Mouse (Mus musculus) midbrain, embryonic 14.5 days (tissue): Measurements from ENCODE around the gene Cadps. TPM values are rescaled to one million over a fixed set of nuclear protein-coding genes. Genes with fewer than 3 reads are reported as not detected.

Experiments
- ATAC-seq: fragments of 200-750 bp; cut with Nextera tagmentation; 2 replicates; pipeline ENCODE4 v1.8.0; 2017; ENCODE audit warnings: moderate number of reproducible peaks, moderate library complexity; ENCODE audit not compliant: low FRiP score, low TSS enrichment
- DNase-seq: peaks from one replicate; pipeline ENCODE4 v3.0.0-alpha.2; 2015
- H3K27ac ChIP-seq: fragments of 300-500 bp; sonication (generic); replicated peaks from 2 replicates; pipeline ENCODE4 v1.5.1; 2014; ENCODE audit warnings: mild to moderate bottlenecking, low read depth, low read length, moderate library complexity
- H3K27me3 ChIP-seq: fragments of 300-500 bp; sonication (generic); 2 replicates; pipeline ENCODE4 v1.6.1; 2014; ENCODE audit warnings: low read length, control low read depth, mixed read lengths; ENCODE audit not compliant: control insufficient read depth, insufficient read depth
- H3K36me3 ChIP-seq: fragments of 300-500 bp; sonication (generic); 2 replicates; pipeline ENCODE4 v1.6.1; 2014; ENCODE audit warnings: low read length, control low read depth; ENCODE audit not compliant: control insufficient read depth, insufficient read depth
- H3K4me1 ChIP-seq: fragments of 300-500 bp; sonication (generic); 2 replicates; pipeline ENCODE4 v1.6.1; 2014; ENCODE audit warnings: mild to moderate bottlenecking, antibody characterized with exemption, low read length, control low read depth; ENCODE audit not compliant: control insufficient read depth, insufficient read depth
- H3K4me2 ChIP-seq: fragments of 300-500 bp; sonication (generic); 2 replicates; pipeline ENCODE4 v1.6.1; 2014; ENCODE audit warnings: mild to moderate bottlenecking, low read length, moderate library complexity
- H3K4me3 ChIP-seq: fragments of 300-500 bp; sonication (generic); replicated peaks from 2 replicates; pipeline ENCODE4 v1.5.1; 2014; ENCODE audit warnings: low read depth, low read length
- H3K9ac ChIP-seq: fragments of 300-500 bp; sonication (generic); replicated peaks from 2 replicates; pipeline ENCODE4 v1.6.1; 2014; ENCODE audit warnings: mild to moderate bottlenecking, low read length, moderate library complexity
- H3K9me3 ChIP-seq: fragments of 300-500 bp; sonication (generic); 2 replicates; pipeline ENCODE4 v1.6.1; 2016; ENCODE audit warnings: low read length, control low read depth, mixed read lengths; ENCODE audit not compliant: control insufficient read depth
- WGBS: fragments of 180-500 bp; shearing (Covaris S2); extraction: QIAGEN DNeasy Blood & Tissue Kit; methylation state at CpG from one replicate; pipeline ENCODE4 v1.1.7; 2014; 5-methylcytosine and 5-hydroxymethylcytosine counted together
- polyA plus RNA-seq: library from polyadenylated mRNA; unstranded; fragments of >200 nt; fragmentation: Nextera tagmentation; extraction: Ambion mirVana; gene quantifications from 2 replicates; pipeline ENCODE4 v1.2.1, GENCODE M21; 2014

The Cadps gene
- polyA plus RNA-seq, 1 experiment from 2014 or later, result 59.7 TPM

DNA sequence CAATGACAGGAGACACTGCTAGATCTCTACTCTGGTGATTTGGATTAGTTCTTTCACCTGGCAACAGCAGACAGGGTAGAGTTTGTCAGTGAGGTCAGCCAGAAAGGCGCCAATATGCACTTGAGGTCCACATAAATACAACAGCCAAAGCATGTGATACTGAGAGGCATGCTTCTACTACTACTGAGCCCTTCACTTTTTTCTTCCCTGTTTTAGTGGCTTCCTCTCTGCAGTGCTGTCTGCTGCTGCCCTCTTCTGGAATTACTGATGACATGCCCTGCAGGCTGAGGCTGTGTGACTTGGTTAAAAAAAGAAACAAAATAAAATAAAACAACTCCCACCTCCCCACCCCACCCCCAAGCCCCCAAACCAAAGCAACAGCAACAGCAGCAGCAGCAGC, 291.8 kb downstream of the Cadps start:
- H3K27me3 ChIP-seq, result 0 out of 2 replicates have a peak, but pooled peaks cover 9% of the 10 kb centered on the region
- no peak overlapping the region for H3K27ac ChIP-seq
- peak; percentile 80 for DNase-seq

DNA sequence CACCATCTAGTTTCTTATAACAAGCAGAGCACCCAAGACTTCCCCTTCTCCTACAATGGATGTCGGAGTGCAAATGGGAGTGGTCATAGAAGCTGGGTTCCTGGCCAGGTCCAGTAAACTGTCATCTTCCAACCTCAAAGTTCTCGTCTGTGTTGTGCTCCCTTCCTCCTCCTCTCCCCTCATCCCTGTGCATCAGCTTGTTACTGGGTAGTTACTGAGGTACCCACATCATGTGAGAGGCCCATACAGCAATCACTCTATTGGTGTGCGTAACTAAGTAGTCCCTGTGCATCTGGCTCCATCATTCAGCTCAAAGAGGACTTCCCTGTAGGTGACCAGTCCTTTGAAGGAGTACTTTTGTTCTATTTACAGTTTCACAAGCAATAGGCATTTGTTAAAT, 292.3 kb downstream of the Cadps start:
- no peak overlapping the region for H3K27ac ChIP-seq
- H3K9me3 ChIP-seq, result no peaks in the 10 kb centered on the region
- H3K9ac ChIP-seq, result no peak overlapping the region
- no peak overlapping the region for H3K4me2 ChIP-seq
- WGBS, result 60% methylated on average over 3 of the region's 3 CpGs
- no peak overlapping the region for H3K4me3 ChIP-seq
- no peak for ATAC-seq
- no peaks in the 10 kb centered on the region for H3K4me1 ChIP-seq
- 0 out of 2 replicates have a peak, but pooled peaks cover 9% of the 10 kb centered on the region for H3K27me3 ChIP-seq
- no peak for DNase-seq
- H3K36me3 ChIP-seq, result peaks cover 18% of the 10 kb centered on the region

More for the DNA sequence above, 291.8 kb downstream of the Cadps start:
- no peaks in the 10 kb centered on the region for H3K9me3 ChIP-seq
- no peak overlapping the region for H3K4me2 ChIP-seq
- H3K9ac ChIP-seq, result no peak overlapping the region
- H3K4me1 ChIP-seq, result no peaks in the 10 kb centered on the region
- no peak overlapping the region for H3K4me3 ChIP-seq
- 30% methylated on average over 1 of the region's 1 CpGs for WGBS
- no peak; the same call in 1 of the 2 replicates for ATAC-seq
- H3K36me3 ChIP-seq, result peaks cover 19% of the 10 kb centered on the region

DNA sequence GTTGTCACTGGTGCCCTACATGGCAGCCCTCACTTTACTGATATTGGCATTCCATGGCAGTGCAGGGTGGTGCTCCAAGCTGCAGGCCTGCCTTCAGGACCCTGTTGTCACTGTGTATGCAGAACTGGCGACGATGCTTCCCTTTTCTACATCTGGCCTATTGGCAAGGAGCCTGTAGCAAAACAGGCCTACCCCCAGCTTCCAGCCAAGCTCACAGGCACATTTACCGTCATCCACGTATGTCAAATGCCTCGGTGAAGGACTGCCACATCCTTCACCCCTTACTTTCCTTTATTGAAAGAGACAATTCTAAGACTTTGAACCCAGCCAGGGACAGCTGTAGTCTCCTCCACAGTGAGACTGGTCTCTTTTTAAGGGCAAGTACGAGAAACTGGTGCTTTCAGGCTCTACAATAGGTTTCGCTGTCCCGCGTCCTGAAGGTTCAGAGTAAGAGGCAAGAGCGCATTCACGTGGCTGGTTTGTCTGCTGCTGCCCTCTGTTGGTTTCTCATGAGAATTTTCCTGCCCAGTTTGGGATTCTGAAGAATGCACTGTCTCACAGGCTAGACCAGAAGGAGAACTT, 292.8 kb downstream of the Cadps start:
- WGBS, result 11% methylated on average over 11 of the region's 11 CpGs
- peak; percentile 84 for DNase-seq
- Histone ChIP-seq H3K4me3 (no peak overlapping the region), H3K4me2 (peak overlapping the region; percentile 36), H3K9me3 (no peaks in the 10 kb centered on the region), H3K27ac (no peak overlapping the region), H3K36me3 (peaks cover 17% of the 10 kb centered on the region), H3K27me3 (0 out of 2 replicates have a peak, but pooled peaks cover 9% of the 10 kb centered on the region), H3K9ac (no peak overlapping the region), H3K4me1 (no peaks in the 10 kb centered on the region)
- ATAC-seq, result 0 out of 2 replicates have a peak, but pooled peaks have one; percentile 34

DNA sequence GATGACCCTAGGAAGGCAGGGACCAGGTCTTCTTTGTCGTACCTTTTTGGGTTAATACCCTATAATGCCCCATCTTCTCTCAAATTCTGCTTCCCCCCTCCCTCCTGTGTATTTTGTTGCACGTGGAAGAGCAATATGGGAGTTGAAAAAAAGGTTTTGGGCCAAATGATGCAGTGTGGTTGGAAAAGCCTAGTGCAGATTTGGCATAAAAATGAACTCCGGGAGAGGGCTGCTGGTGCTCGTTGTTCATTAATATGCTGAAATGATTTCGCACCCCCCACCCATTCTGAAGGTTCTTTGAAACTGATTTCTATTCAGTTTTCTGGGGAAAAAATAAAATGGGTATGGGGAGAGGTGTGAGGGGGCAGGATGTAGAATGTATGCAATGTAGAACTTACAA, 295.6 kb downstream of the Cadps start:
- DNase-seq (no peak), ATAC-seq (no peak)
- 75% methylated on average over 5 of the region's 5 CpGs for WGBS
- H3K4me3 ChIP-seq, result no peak overlapping the region
- no peak overlapping the region for H3K27ac ChIP-seq
- no peaks in the 10 kb centered on the region for H3K4me1 ChIP-seq
- H3K9ac ChIP-seq, result no peak overlapping the region
- H3K27me3 ChIP-seq, result 0 out of 2 replicates have a peak, but pooled peaks cover 9% of the 10 kb centered on the region
- no peaks in the 10 kb centered on the region for H3K9me3 ChIP-seq
- peaks cover 31% of the 10 kb centered on the region for H3K36me3 ChIP-seq
- H3K4me2 ChIP-seq, result no peak overlapping the region

DNA sequence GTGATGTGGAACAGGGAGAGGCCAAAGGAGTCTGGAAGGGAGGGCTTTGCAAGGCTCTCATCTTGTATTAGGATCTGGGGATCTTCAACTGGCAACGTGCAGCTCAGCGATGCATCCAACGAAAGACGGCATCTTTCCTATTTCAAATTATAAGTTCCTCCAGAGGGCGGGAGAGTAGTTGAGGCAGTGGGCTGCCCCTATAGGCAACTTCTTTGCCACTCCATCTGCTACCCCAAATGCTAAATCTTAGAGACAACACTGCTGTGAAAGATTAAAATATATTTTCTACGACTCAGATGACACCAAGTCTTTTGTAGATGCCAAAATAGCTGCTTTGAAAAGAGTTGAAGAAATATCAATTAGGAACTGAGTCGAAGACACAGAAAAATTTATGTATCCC, 315.9 kb downstream of the Cadps start:
- Histone ChIP-seq H3K36me3 (no peaks in the 10 kb centered on the region), H3K27me3 (no peaks in the 10 kb centered on the region), H3K9me3 (no peaks in the 10 kb centered on the region), H3K4me3 (no peak overlapping the region), H3K9ac (no peak overlapping the region), H3K4me2 (no peak overlapping the region), H3K4me1 (no peaks in the 10 kb centered on the region), H3K27ac (no peak overlapping the region)
- no peak for DNase-seq
- ATAC-seq, result no peak
- WGBS, result 83% methylated on average over 7 of the region's 7 CpGs

DNA sequence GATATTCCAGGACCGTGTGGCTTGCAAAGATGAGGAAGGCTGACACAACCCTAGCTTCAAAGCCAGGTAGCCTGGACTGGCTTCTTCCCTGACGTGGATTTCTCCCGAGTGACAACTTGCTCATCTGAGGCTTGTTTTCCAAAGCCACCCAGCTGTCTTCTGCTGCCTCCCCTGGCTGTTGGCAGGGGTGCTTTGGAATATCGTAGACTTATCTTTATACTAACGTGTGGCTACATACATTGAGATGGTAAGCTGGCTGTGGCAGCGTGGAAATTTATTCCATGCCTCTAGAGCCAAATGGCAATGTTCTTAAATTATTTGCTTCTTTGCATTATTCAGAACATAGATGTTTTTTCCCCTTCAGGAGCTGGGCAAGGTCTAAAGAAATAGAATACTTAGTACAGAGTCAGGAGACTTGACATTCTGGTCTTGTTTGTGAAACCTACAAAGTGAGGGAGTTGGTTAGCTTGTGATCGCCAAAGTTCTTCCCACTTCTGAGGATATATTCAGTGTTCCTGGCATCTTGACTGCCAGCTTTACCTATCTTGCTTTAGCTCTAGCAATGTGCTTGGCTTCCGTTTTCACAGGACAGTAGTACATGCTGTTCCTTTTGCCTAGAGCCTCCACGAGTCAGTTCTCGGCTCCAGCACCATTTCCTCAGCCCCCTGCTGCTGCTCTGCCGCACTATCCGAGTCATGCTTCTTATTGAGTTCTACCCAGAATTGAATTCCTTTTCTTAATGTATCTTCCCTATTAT, 318.5 kb downstream of the Cadps start:
- H3K9me3 ChIP-seq, result no peaks in the 10 kb centered on the region
- WGBS, result 84% methylated on average over 12 of the region's 12 CpGs
- no peak overlapping the region for H3K9ac ChIP-seq
- no peaks in the 10 kb centered on the region for H3K27me3 ChIP-seq
- H3K4me1 ChIP-seq, result no peaks in the 10 kb centered on the region
- H3K36me3 ChIP-seq, result no peaks in the 10 kb centered on the region
- no peak for DNase-seq
- no peak overlapping the region for H3K4me3 ChIP-seq
- H3K27ac ChIP-seq, result no peak overlapping the region
- ATAC-seq, result no peak
- no peak overlapping the region for H3K4me2 ChIP-seq

DNA sequence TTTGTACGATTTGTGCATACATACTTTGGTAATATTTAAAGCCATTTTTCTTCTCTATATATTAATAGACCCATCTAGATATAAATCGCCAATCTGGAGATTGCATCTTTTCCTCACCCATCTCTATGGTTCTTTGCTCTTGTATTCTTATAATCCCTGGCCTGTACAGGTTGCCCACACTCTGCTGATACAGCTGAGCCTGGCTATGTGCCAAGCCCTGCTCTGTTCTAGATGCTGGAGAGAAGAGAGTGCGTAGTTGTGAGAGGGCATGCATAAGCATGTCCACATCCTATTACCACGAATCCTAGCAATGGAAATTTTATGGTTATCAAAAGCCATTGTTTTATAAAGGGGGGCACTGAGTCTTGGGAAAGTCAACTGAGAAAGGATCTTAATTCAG, 360.7 kb downstream of the Cadps start:
- no peak overlapping the region for H3K4me2 ChIP-seq
- H3K27me3 ChIP-seq, result no peaks in the 10 kb centered on the region
- H3K9me3 ChIP-seq, result no peaks in the 10 kb centered on the region
- H3K27ac ChIP-seq, result no peak overlapping the region
- H3K4me3 ChIP-seq, result no peak overlapping the region
- no peak for DNase-seq
- no peaks in the 10 kb centered on the region for H3K4me1 ChIP-seq
- H3K9ac ChIP-seq, result no peak overlapping the region
- 75% methylated on average over 4 of the region's 4 CpGs for WGBS
- peaks cover 16% of the 10 kb centered on the region; the same call in 1 of the 2 replicates for H3K36me3 ChIP-seq
- ATAC-seq, result no peak

DNA sequence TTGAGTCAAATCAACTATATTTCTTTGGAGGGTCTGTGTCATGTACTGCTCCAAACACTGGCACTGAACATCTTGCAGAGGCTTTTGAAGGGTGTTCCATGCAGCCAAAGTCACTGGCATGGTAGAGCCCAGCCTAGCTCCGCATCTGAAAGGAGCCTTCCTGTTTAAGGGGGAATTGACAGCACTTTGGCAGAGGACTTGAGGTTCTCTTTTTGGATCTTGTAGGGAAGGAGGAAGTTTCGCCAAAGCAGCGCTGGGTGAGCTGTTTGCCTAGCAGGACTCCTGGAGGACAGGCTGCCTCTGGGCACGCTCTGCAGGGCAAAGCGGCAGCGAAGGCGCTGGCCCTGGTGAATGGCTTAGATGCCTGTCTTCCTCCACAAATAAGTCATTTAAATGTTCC, 363.2 kb downstream of the Cadps start:
- peak; percentile 29 for DNase-seq
- 57% methylated on average over 7 of the region's 7 CpGs for WGBS
- Histone ChIP-seq H3K27me3 (no peaks in the 10 kb centered on the region), H3K4me1 (no peaks in the 10 kb centered on the region), H3K27ac (no peak overlapping the region; the same call in 1 of the 2 replicates), H3K36me3 (no peaks in the 10 kb centered on the region), H3K9ac (no peak overlapping the region), H3K4me3 (no peak overlapping the region), H3K4me2 (no peak overlapping the region), H3K9me3 (no peaks in the 10 kb centered on the region)
- ATAC-seq, result no peak
